Mouse (Mus musculus): Measurements from ENCODE around the gene Tbc1d2b. TPM values are rescaled to one million over a fixed set of nuclear protein-coding genes. Genes with fewer than 3 reads are reported as not detected.

Tbc1d2b gene
- polyA plus RNA-seq, 2 experiments, result 6.5 to 9.8 TPM

- H3K4me2 ChIP-seq (ENCODE audit: low read depth), result no peak overlapping the region
- ATAC-seq (ENCODE audit: insufficient read depth), result no peak
- no peak overlapping the region for H3K4me3 ChIP-seq (ENCODE audit: insufficient read depth in 1 of 2, low read depth in 2 of 2, low read length in 2 of 2)
- H3K36me3 ChIP-seq (replicated peaks; ENCODE audit: control insufficient read depth, insufficient read depth, low read depth), result peaks cover 22% of the 10 kb centered on the region
- 87% methylated on average over 7 of the region's 7 CpGs for WGBS (ENCODE audit: insufficient replicate concordance)
- H3K27me3 ChIP-seq (ENCODE audit: control insufficient read depth, insufficient read depth, low read length), result no peaks in the 10 kb centered on the region
- H3K27ac ChIP-seq, result no peak overlapping the region
- H3K9me3 ChIP-seq (ENCODE audit: control insufficient read depth, low read length), result no peaks in the 10 kb centered on the region
- no peaks in the 10 kb centered on the region; a peak in 1 of 4 replicates for H3K4me1 ChIP-seq (replicated peaks; ENCODE audit: control insufficient read depth in 2 of 2, insufficient read depth in 2 of 2, low read length in 1 of 2)
- no peak for TF ChIP-seq CTCF (IDR thresholded peaks at IDR 0.05; ENCODE audit: low read depth)
- TF ChIP-seq EP300 (IDR thresholded peaks at IDR 0.05; ENCODE audit: low read depth), result no peak
- H3K9ac ChIP-seq (replicated peaks), result no peak overlapping the region
- DNase-seq (ENCODE audit: low read depth in 3 of 3, low spot score in 3 of 3), result no peak
Observed at GRCm38 (mm10) chr9:90201096-90201495, 69.5 kb downstream of the Tbc1d2b start.

GRCm38 (mm10) chr9:90200501-90200900 lies 70.1 kb downstream of the Tbc1d2b start:
- TF ChIP-seq CTCF (IDR thresholded peaks at IDR 0.05; ENCODE audit: low read depth) (no peak), EP300 (IDR thresholded peaks at IDR 0.05; ENCODE audit: low read depth) (no peak)
- no peak overlapping the region for H3K9ac ChIP-seq (replicated peaks)
- H3K4me1 ChIP-seq (replicated peaks; ENCODE audit: control insufficient read depth in 2 of 2, insufficient read depth in 2 of 2, low read length in 1 of 2), result no peaks in the 10 kb centered on the region; a peak in 1 of 4 replicates
- no peaks in the 10 kb centered on the region for H3K9me3 ChIP-seq (ENCODE audit: control insufficient read depth, low read length)
- 83% methylated on average over 4 of the region's 4 CpGs for WGBS (ENCODE audit: insufficient replicate concordance)
- DNase-seq (ENCODE audit: low read depth in 3 of 3, low spot score in 3 of 3), result no peak
- no peak overlapping the region for H3K4me2 ChIP-seq (ENCODE audit: low read depth)
- no peak overlapping the region for H3K4me3 ChIP-seq (ENCODE audit: insufficient read depth in 1 of 2, low read depth in 2 of 2, low read length in 2 of 2)
- no peak for ATAC-seq (ENCODE audit: insufficient read depth)
- no peaks in the 10 kb centered on the region for H3K27me3 ChIP-seq (ENCODE audit: control insufficient read depth, insufficient read depth, low read length)
- H3K27ac ChIP-seq, result no peak overlapping the region
- H3K36me3 ChIP-seq (replicated peaks; ENCODE audit: control insufficient read depth, insufficient read depth, low read depth), result peaks cover 20% of the 10 kb centered on the region

- H3K36me3 ChIP-seq (replicated peaks; ENCODE audit: control insufficient read depth, insufficient read depth, low read depth), result peaks cover 13% of the 10 kb centered on the region
- H3K27ac ChIP-seq, result no peak overlapping the region
- DNase-seq (ENCODE audit: low read depth in 3 of 3, low spot score in 3 of 3), result no peak
- no peaks in the 10 kb centered on the region for H3K27me3 ChIP-seq (ENCODE audit: control insufficient read depth, insufficient read depth, low read length)
- H3K4me1 ChIP-seq (replicated peaks; ENCODE audit: control insufficient read depth in 2 of 2, insufficient read depth in 2 of 2, low read length in 1 of 2), result no peaks in the 10 kb centered on the region; a peak in 1 of 4 replicates
- no peak overlapping the region for H3K4me3 ChIP-seq (ENCODE audit: insufficient read depth in 1 of 2, low read depth in 2 of 2, low read length in 2 of 2)
- H3K9me3 ChIP-seq (ENCODE audit: control insufficient read depth, low read length), result no peaks in the 10 kb centered on the region
- TF ChIP-seq EP300 (IDR thresholded peaks at IDR 0.05; ENCODE audit: low read depth) (no peak), CTCF (IDR thresholded peaks at IDR 0.05; ENCODE audit: low read depth) (no peak)
- H3K4me2 ChIP-seq (ENCODE audit: low read depth), result no peak overlapping the region
- no peak for ATAC-seq (ENCODE audit: insufficient read depth)
- WGBS (ENCODE audit: insufficient replicate concordance), result 86% methylated on average over 18 of the region's 18 CpGs
- H3K9ac ChIP-seq (replicated peaks), result no peak overlapping the region
Observed at GRCm38 (mm10) chr9:90199611-90200010, 71.0 kb downstream of the Tbc1d2b start.

- Histone ChIP-seq H3K9me3 (ENCODE audit: control insufficient read depth, low read length) (no peaks in the 10 kb centered on the region), H3K4me3 (ENCODE audit: insufficient read depth in 1 of 2, low read depth in 2 of 2, low read length in 2 of 2) (no peak overlapping the region), H3K4me2 (ENCODE audit: low read depth) (no peak overlapping the region), H3K4me1 (replicated peaks; ENCODE audit: control insufficient read depth in 2 of 2, insufficient read depth in 2 of 2, low read length in 1 of 2) (no peaks in the 10 kb centered on the region; a peak in 1 of 4 replicates), H3K36me3 (replicated peaks; ENCODE audit: control insufficient read depth, insufficient read depth, low read depth) (peaks cover 5% of the 10 kb centered on the region), H3K9ac (replicated peaks) (no peak overlapping the region), H3K27ac (no peak overlapping the region), H3K27me3 (ENCODE audit: control insufficient read depth, insufficient read depth, low read length) (no peaks in the 10 kb centered on the region)
- WGBS (ENCODE audit: insufficient replicate concordance), result 46% methylated on average over 10 of the region's 10 CpGs
- ATAC-seq (ENCODE audit: insufficient read depth), result peak; percentile 13; the same call in 1 of the 2 replicates
- DNase-seq (ENCODE audit: low read depth in 3 of 3, low spot score in 3 of 3), result no peak
- TF ChIP-seq EP300 (IDR thresholded peaks at IDR 0.05; ENCODE audit: low read depth) (no peak), CTCF (IDR thresholded peaks at IDR 0.05; ENCODE audit: low read depth) (peak; percentile 14; the same call in 1 of the 2 replicates)
Observed at GRCm38 (mm10) chr9:90198531-90199449, 71.8 kb downstream of the Tbc1d2b start.

- Histone ChIP-seq H3K4me1 (replicated peaks; ENCODE audit: control insufficient read depth in 2 of 2, insufficient read depth in 2 of 2, low read length in 1 of 2) (no peaks in the 10 kb centered on the region; a peak in 1 of 4 replicates), H3K27me3 (ENCODE audit: control insufficient read depth, insufficient read depth, low read length) (no peaks in the 10 kb centered on the region), H3K9me3 (ENCODE audit: control insufficient read depth, low read length) (no peaks in the 10 kb centered on the region), H3K4me3 (ENCODE audit: insufficient read depth in 1 of 2, low read depth in 2 of 2, low read length in 2 of 2) (no peak overlapping the region), H3K4me2 (ENCODE audit: low read depth) (no peak overlapping the region), H3K36me3 (replicated peaks; ENCODE audit: control insufficient read depth, insufficient read depth, low read depth) (no peaks in the 10 kb centered on the region), H3K27ac (no peak overlapping the region), H3K9ac (replicated peaks) (no peak overlapping the region)
- 64% methylated on average over 7 of the region's 7 CpGs for WGBS (ENCODE audit: insufficient replicate concordance)
- ATAC-seq (ENCODE audit: insufficient read depth) (no peak), DNase-seq (ENCODE audit: low read depth in 3 of 3, low spot score in 3 of 3) (no peak)
- TF ChIP-seq EP300 (IDR thresholded peaks at IDR 0.05; ENCODE audit: low read depth), result no peak
- no peak for TF ChIP-seq CTCF (IDR thresholded peaks at IDR 0.05; ENCODE audit: low read depth)
Observed at GRCm38 (mm10) chr9:90197866-90198383, 72.7 kb downstream of the Tbc1d2b start.

All from liver, embryonic 14.5 days (tissue).